Mouse (Mus musculus) bone marrow, adult 2 months (tissue): ENCODE measurements at regions not wholly inside any gene's neighbourhood (a gene's known extent, or its start where the extent isn't known, plus 50 kb on each side); places are given as distances from the start of the nearest gene placed in this dataset.

Experiments used
- CTCF ChIP-seq: fragments of 200-500 bp; IDR thresholded peaks from 2 replicates; pipeline ENCODE4 v1.5.1; 2011; ENCODE audit warnings: low read length, control low read depth; ENCODE audit not compliant: control insufficient read depth, insufficient read depth
- POLR2A ChIP-seq: fragments of 200-500 bp; IDR thresholded peaks from 2 replicates; pipeline ENCODE4 v1.6.1; 2011; ENCODE audit warnings: low read depth, mild to moderate bottlenecking, control low read depth, low read length, borderline replicate concordance; ENCODE audit not compliant: control insufficient read depth

DNA sequence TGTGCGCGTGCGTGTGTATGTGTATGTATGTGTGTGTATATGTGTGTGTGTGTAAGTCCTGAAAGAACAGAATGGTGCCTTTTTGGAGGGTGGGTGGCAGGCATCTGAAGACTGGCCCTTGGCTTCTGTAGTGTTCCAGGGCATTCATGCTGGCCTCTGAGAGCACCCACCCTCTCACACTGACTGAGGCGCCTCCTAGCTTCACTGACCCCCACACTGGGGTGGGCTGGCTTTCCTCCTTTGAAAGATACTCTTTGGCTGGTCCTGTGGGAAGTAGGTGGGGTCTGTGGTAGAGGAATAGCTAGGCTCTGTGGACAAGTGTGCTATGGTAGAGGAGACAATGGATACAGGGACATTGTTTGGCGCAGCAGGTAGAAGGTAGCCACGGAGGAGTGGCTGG, 91.5 kb downstream of the Cstad start:
- TF ChIP-seq POLR2A (no peak), CTCF (no peak)
